Mouse (Mus musculus): ENCODE results near the gene Gp5. TPM values are rescaled to one million over a fixed set of nuclear protein-coding genes. Genes with fewer than 3 reads are reported as not detected.

The Gp5 gene
- polyA plus RNA-seq, 1 experiment, result not detected

- H3K4me3 ChIP-seq (ENCODE audit: insufficient read depth, low read depth, low read length), result no peak overlapping the region
- no peaks in the 10 kb centered on the region for H3K4me1 ChIP-seq (ENCODE audit: control insufficient read depth, insufficient read depth, insufficient read length, low read length)
These were observed 13.8 kb downstream of the Gp5 start for GRCm38 (mm10) chr16:30296601-30297275.

GRCm38 (mm10) chr16:30295106-30295505 is 15.5 kb downstream of the Gp5 start:
- Histone ChIP-seq H3K4me3 (ENCODE audit: insufficient read depth, low read depth, low read length) (no peak overlapping the region), H3K4me1 (ENCODE audit: control insufficient read depth, insufficient read depth, insufficient read length, low read length) (no peaks in the 10 kb centered on the region), H3K27ac (replicated peaks; ENCODE audit: low read depth, low read length) (no peak overlapping the region)

More at GRCm38 (mm10) chr16:30296601-30297275, 13.8 kb downstream of the Gp5 start:
- no peak overlapping the region for H3K27ac ChIP-seq (replicated peaks; ENCODE audit: low read depth, low read length)

DNA sequence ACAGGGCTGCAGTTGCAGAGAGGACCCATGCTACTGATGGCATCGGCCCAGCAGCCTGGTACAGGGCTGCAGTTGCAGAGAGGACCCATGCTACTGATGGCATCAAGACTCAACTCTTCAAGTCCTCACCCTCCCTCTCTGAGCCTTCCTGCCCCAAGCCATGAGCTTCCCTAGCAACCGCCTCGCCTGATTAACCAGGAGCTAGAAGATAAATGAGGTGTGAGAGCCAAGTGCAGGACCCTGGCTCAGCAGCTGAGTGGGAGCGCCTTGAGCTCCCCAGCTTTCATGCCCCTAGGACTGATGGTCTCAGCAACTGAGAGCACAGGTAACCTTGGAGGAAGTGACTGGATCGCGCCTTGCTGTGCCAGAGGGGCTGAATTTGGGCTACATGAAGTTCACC is 20.1 kb downstream of the Gp5 start:
- Histone ChIP-seq H3K27ac (replicated peaks; ENCODE audit: low read depth, low read length) (no peak overlapping the region), H3K4me1 (ENCODE audit: control insufficient read depth, insufficient read depth, insufficient read length, low read length) (no peaks in the 10 kb centered on the region), H3K4me3 (ENCODE audit: insufficient read depth, low read depth, low read length) (no peak overlapping the region)

GRCm38 (mm10) chr16:30285701-30286100 is 24.9 kb downstream of the Gp5 start:
- H3K4me3 ChIP-seq (ENCODE audit: insufficient read depth, low read depth, low read length), result no peak overlapping the region
- no peaks in the 10 kb centered on the region for H3K4me1 ChIP-seq (ENCODE audit: control insufficient read depth, insufficient read depth, insufficient read length, low read length)
- H3K27ac ChIP-seq (replicated peaks; ENCODE audit: low read depth, low read length), result no peak overlapping the region

GRCm38 (mm10) chr16:30283743-30284337 is 26.7 kb downstream of the Gp5 start:
- H3K4me1 ChIP-seq (ENCODE audit: control insufficient read depth, insufficient read depth, insufficient read length, low read length), result no peaks in the 10 kb centered on the region
- no peak overlapping the region for H3K27ac ChIP-seq (replicated peaks; ENCODE audit: low read depth, low read length)
- H3K4me3 ChIP-seq (ENCODE audit: insufficient read depth, low read depth, low read length), result 0 out of 2 replicates have a peak overlapping the region, but pooled peaks have one; percentile 14

GRCm38 (mm10) chr16:30282844-30283495 is 27.6 kb downstream of the Gp5 start, which contains the start of gene Lrrc15:
Gene Lrrc15, minus strand, starts transcription at chr16:30283256.
- H3K27ac ChIP-seq (replicated peaks; ENCODE audit: low read depth, low read length), result no peak within 1 kb of the TSS
- H3K4me3 ChIP-seq (ENCODE audit: insufficient read depth, low read depth, low read length), result 0 out of 2 replicates have a peak within 1 kb of the TSS, but pooled peaks have one; percentile 14
- H3K4me1 ChIP-seq (ENCODE audit: control insufficient read depth, insufficient read depth, insufficient read length, low read length), result no peaks in the 10 kb centered on the region

DNA sequence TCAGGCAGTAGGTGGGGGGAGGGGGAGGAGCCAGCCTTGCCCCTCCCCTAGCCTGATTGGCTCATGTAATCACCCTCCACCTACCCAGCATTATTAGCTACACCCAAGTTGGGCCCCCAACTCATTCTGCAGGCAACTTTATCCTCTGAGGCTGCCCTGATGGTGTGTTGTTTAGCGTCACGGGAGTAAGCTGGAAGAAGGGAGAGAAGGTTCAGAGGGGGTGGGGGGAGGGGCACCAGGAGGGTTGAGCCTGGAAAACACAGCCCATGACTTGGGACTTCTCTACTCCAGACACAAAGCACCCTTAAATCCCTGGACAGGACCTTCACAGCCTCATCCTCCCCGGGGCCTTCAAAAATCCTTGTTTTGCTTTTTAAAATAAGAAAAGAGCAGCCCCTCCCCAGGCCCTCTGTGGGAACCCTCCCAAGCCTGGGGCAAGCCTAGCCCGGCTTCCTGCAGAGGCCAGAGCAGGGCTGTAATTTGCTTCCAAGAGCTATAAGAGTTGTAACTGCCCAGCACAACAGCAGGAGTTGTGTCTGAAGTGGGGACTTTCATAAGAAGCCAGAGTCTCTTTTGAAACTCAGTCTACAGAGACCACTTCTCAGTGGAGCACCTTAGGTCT is 29.8 kb downstream of the Gp5 start:
- H3K4me3 ChIP-seq (ENCODE audit: insufficient read depth, low read depth, low read length), result no peak overlapping the region
- no peak overlapping the region for H3K27ac ChIP-seq (replicated peaks; ENCODE audit: low read depth, low read length)
- H3K4me1 ChIP-seq (ENCODE audit: control insufficient read depth, insufficient read depth, insufficient read length, low read length), result no peaks in the 10 kb centered on the region

DNA sequence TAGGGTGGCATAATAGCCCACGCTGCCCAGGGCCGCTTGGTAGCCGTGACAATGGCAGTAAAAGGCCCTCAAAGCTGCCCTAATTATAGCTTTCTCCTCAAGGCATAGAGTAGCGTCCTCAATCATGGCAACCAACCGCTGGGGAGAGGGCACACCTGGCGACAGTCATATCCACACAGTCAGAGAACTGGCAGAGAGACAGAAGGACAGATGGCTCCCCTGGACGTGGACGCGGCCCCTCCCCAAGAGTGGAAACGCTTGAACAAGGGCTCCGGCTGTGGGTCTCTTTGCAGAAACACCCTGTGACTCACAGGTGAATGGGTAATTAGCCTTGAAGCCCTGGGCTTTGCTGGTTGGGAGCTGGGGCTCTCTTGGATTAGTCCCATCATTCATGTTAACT is 32.2 kb downstream of the Gp5 start:
- Histone ChIP-seq H3K4me1 (ENCODE audit: control insufficient read depth, insufficient read depth, insufficient read length, low read length) (no peaks in the 10 kb centered on the region), H3K4me3 (ENCODE audit: insufficient read depth, low read depth, low read length) (no peak overlapping the region), H3K27ac (replicated peaks; ENCODE audit: low read depth, low read length) (no peak overlapping the region)

DNA sequence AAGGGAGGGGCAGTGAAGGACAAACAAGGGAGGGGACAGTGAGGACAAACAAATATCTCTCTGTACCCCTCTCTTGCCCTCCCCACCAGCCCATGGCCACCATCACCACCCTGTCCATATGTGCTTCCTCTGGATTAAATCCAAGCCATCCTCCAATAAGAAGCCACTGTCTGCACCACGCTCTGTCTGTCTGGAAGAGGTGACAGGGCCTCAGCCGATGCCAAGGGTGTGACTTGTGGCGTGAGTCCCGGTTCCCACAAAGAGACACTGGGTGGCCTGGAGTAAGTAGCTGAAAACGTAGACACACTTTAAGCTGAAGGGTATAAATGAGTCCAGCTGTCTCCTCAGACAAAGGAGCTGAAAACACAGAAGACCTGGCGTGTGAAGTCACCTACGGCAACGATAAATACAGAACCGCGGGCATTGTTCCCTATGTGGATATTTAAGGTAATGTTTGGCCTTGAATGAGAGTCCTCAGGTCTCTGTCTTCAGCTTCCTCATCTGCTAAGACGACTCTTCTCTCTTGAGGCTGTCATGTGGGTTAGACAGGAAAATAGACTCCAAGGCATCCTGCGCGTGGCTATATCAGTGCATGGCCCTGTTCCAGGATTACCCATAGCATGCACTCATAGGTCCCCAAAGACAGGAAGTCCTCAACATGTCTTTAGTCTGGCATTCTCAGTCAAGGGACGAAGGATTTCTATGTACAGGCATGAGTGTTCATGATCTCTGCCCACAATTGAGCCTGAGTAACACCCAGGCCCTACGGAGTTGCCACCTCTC is 34.8 kb downstream of the Gp5 start:
- Histone ChIP-seq H3K4me1 (ENCODE audit: control insufficient read depth, insufficient read depth, insufficient read length, low read length) (no peaks in the 10 kb centered on the region), H3K4me3 (ENCODE audit: insufficient read depth, low read depth, low read length) (no peak overlapping the region), H3K27ac (replicated peaks; ENCODE audit: low read depth, low read length) (no peak overlapping the region)

GRCm38 (mm10) chr16:30273065-30273464 is 37.5 kb downstream of the Gp5 start:
- no peak overlapping the region for H3K4me3 ChIP-seq (ENCODE audit: insufficient read depth, low read depth, low read length)
- 0 out of 2 replicates have a peak, but pooled peaks cover 2% of the 10 kb centered on the region for H3K4me1 ChIP-seq (ENCODE audit: control insufficient read depth, insufficient read depth, insufficient read length, low read length)
- H3K27ac ChIP-seq (replicated peaks; ENCODE audit: low read depth, low read length), result no peak overlapping the region

- Histone ChIP-seq H3K27ac (replicated peaks; ENCODE audit: low read depth, low read length) (no peak overlapping the region), H3K4me3 (ENCODE audit: insufficient read depth, low read depth, low read length) (no peak overlapping the region), H3K4me1 (ENCODE audit: control insufficient read depth, insufficient read depth, insufficient read length, low read length) (0 out of 2 replicates have a peak, but pooled peaks cover 2% of the 10 kb centered on the region)
These were observed 38.5 kb downstream of the Gp5 start for GRCm38 (mm10) chr16:30271941-30272595.

- H3K27ac ChIP-seq (replicated peaks; ENCODE audit: low read depth, low read length), result no peak overlapping the region
- H3K4me3 ChIP-seq (ENCODE audit: insufficient read depth, low read depth, low read length), result no peak overlapping the region
These were observed 39.3 kb downstream of the Gp5 start for GRCm38 (mm10) chr16:30271223-30271761.

GRCm38 (mm10) chr16:30267359-30267758 is 43.2 kb downstream of the Gp5 start, which contains the start of gene Cpn2:
Gene Cpn2, minus strand, starts transcription at chr16:30267499.
- peak within 1 kb of the TSS; percentile 56 for H3K4me3 ChIP-seq (ENCODE audit: insufficient read depth, low read depth, low read length)
- H3K27ac ChIP-seq (replicated peaks; ENCODE audit: low read depth, low read length), result peak within 1 kb of the TSS; percentile 90
- peaks cover 9% of the 10 kb centered on the region for H3K4me1 ChIP-seq (ENCODE audit: control insufficient read depth, insufficient read depth, insufficient read length, low read length)

More at GRCm38 (mm10) chr16:30271223-30271761, 39.3 kb downstream of the Gp5 start:
- H3K4me1 ChIP-seq (ENCODE audit: control insufficient read depth, insufficient read depth, insufficient read length, low read length), result 0 out of 2 replicates have a peak, but pooled peaks cover 2% of the 10 kb centered on the region

GRCm38 (mm10) chr16:30266561-30266960 is 44.0 kb downstream of the Gp5 start:
- peak overlapping the region; percentile 52 for H3K27ac ChIP-seq (replicated peaks; ENCODE audit: low read depth, low read length)

More at GRCm38 (mm10) chr16:30266561-30266960, 44.0 kb downstream of the Gp5 start:
- H3K4me3 ChIP-seq (ENCODE audit: insufficient read depth, low read depth, low read length), result peak overlapping the region; percentile 56
- peaks cover 11% of the 10 kb centered on the region for H3K4me1 ChIP-seq (ENCODE audit: control insufficient read depth, insufficient read depth, insufficient read length, low read length)
